Mouse (Mus musculus): ENCODE measurements around the gene Alkbh7.

GRCm38 (mm10) chr17:56997029-56997667 lies at the start of gene Alkbh7:
- TF ChIP-seq CTCF (IDR thresholded peaks at IDR 0.05; ENCODE audit: low read depth, low read length) (no peak), POLR2A (IDR thresholded peaks at IDR 0.05; ENCODE audit: borderline replicate concordance, low read depth, low read length) (no peak)
